Mouse (Mus musculus) forebrain, embryonic 12.5 days (tissue): ENCODE data around the gene Camk2d. TPM values are rescaled to one million over a fixed set of nuclear protein-coding genes. Genes with fewer than 3 reads are reported as not detected.

Experiments used
- ATAC-seq: fragments of 200-750 bp; cut with Nextera tagmentation; 2 replicates; pipeline ENCODE4 v1.8.0; 2017; ENCODE audit warnings: moderate TSS enrichment; ENCODE audit not compliant: low FRiP score
- H3K27ac ChIP-seq: fragments of 300-500 bp; sonication (generic); 2 replicates; pipeline ENCODE4 v1.5.1; 2016; ENCODE audit warnings: mild to moderate bottlenecking
- H3K27me3 ChIP-seq: fragments of 300-500 bp; sonication (generic); 2 replicates; pipeline ENCODE4 v1.6.1; 2016; ENCODE audit warnings: mild to moderate bottlenecking
- H3K36me3 ChIP-seq: fragments of 300-500 bp; sonication (generic); replicated peaks from 2 replicates; pipeline ENCODE4 v1.6.1; 2016; ENCODE audit warnings: mild to moderate bottlenecking
- H3K4me1 ChIP-seq: fragments of 300-500 bp; sonication (generic); 2 replicates; pipeline ENCODE4 v1.6.1; 2016
- H3K4me2 ChIP-seq: fragments of 300-500 bp; sonication (generic); 2 replicates; pipeline ENCODE4 v1.6.1; 2016; ENCODE audit warnings: mild to moderate bottlenecking, moderate library complexity
- H3K4me3 ChIP-seq: fragments of 300-500 bp; sonication (generic); replicated peaks from 2 replicates; pipeline ENCODE4 v1.5.1; 2016; ENCODE audit warnings: mild to moderate bottlenecking
- H3K9ac ChIP-seq: fragments of 300-500 bp; sonication (generic); 2 replicates; pipeline ENCODE4 v1.6.1; 2016; ENCODE audit warnings: mild to moderate bottlenecking
- H3K9me3 ChIP-seq: fragments of 300-500 bp; sonication (generic); 2 replicates; pipeline ENCODE4 v1.6.1; 2016
- WGBS: fragments of 180-500 bp; shearing (Covaris S2); methylation state at CpG from one replicate; pipeline ENCODE4 v1.1.7; 2016; 5-methylcytosine and 5-hydroxymethylcytosine counted together
- polyA plus RNA-seq: library from polyadenylated mRNA; unstranded; fragments of >200 nt; fragmentation: Nextera tagmentation; extraction: Ambion mirVana; gene quantifications from 2 replicates; pipeline ENCODE4 v1.2.1, GENCODE M21; 2016

The Camk2d gene
- 19.7 and 24.0 TPM in 2 replicates for polyA plus RNA-seq

DNA sequence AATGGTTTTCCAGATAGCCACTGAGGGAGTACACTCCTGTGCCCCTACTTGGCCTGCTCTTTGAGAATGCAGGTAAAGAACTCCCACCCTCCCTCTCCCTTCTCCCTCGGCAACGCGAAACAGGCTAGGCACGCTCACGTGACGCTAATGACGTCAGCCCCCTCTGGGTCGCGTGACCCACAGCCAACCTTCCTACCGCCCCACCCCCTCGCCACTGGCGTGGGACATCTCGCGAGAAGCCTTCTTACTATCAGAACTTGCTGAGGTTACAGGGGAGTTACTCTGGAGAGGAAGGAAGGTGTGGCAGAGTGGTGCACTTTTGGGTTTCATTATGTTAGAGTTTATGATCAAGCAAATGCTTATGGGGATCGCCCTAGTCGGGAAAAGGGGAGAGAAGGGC lies at the start of gene Camk2d:
Gene Camk2d (plus strand): TSS at position 217 of the 400 bp plus-strand sequence.
- peak within 1 kb of the TSS; percentile 92 for H3K4me2 ChIP-seq
- peak within 1 kb of the TSS; percentile 75 for H3K4me3 ChIP-seq
- H3K27ac ChIP-seq = peak within 1 kb of the TSS; percentile 95
- no peaks in the 10 kb centered on the region for H3K9me3 ChIP-seq
- peak within 1 kb of the TSS; percentile 80 for H3K9ac ChIP-seq
- no peaks in the 10 kb centered on the region for H3K36me3 ChIP-seq
- under 1% methylated on average over 16 of the region's 16 CpGs for WGBS
- H3K27me3 ChIP-seq = no peaks in the 10 kb centered on the region
- H3K4me1 ChIP-seq = peaks cover 10% of the 10 kb centered on the region
- ATAC-seq = peak; percentile 91

DNA sequence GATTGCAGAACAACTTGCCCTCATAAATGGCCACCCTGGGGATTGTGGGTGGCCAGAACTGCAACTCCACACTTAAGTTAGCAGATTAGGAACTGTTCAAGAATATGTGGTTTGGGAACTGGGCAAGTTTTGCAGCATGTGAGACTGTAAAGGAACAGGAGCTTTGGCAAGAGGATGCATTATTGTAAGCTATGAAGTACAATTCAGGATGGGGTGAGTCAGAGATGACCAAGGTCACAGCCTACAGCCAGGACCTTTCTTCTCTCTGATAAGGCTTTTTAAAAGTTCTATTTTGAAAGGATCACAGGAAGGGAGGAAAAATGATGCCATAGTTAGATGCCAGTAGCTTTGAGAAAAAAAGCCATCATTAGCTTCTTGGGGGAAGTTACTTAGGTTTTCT lies 48.2 kb upstream of the Camk2d start:
- Histone ChIP-seq H3K36me3 (no peaks in the 10 kb centered on the region), H3K4me1 (no peaks in the 10 kb centered on the region), H3K9me3 (no peaks in the 10 kb centered on the region), H3K4me3 (no peak overlapping the region), H3K27me3 (no peaks in the 10 kb centered on the region), H3K27ac (no peak overlapping the region), H3K4me2 (no peak overlapping the region), H3K9ac (no peak overlapping the region)
- no peak for ATAC-seq

DNA sequence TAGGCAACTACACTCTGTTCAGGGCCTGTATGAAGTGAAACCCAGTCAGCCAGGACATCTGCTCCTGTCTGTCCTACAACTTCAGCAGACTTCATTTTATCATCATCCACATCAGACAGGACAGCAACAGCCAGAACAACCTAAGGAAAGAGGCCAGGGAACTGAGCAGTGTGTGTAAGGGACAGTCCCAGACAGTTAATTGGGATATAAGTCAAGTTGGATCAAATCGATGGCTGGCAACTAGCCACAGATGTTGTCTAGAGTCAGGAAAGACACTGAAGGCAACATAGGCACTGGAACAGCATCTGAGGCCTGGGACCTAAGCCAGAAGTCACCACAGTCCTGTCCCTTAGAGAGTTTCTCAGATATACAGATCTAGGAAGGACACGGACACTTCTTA lies 32.5 kb upstream of the Camk2d start:
- Histone ChIP-seq H3K4me2 (no peak overlapping the region), H3K9me3 (no peaks in the 10 kb centered on the region), H3K9ac (no peak overlapping the region), H3K27me3 (no peaks in the 10 kb centered on the region), H3K36me3 (no peaks in the 10 kb centered on the region), H3K27ac (no peak overlapping the region), H3K4me3 (no peak overlapping the region), H3K4me1 (no peaks in the 10 kb centered on the region)
- no peak for ATAC-seq
- 86% methylated on average over 2 of the region's 2 CpGs for WGBS

DNA sequence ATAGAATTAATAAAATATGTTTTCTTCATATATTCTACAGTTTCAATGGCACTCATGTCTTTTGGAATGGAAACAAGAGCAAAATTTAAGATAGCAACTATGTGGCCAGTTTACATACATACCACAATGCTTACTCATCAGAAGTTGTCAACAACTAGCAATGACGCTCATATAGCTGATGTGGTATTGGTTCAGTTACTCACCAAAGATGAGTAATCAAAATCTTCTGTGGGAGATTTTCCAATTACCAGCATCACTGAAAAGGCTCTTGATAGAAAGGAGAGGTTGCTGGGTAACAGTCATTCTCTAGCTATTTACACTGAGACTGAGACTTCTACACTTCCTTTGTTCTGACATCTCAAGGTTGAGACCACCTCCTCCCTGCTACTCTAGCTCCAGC lies 25.5 kb upstream of the Camk2d start:
- H3K27ac ChIP-seq = no peak overlapping the region
- H3K4me1 ChIP-seq = no peaks in the 10 kb centered on the region
- ATAC-seq = no peak
- no peak overlapping the region for H3K4me3 ChIP-seq
- H3K27me3 ChIP-seq = no peaks in the 10 kb centered on the region
- WGBS = 89% methylated on average over 1 of the region's 1 CpGs
- no peaks in the 10 kb centered on the region for H3K36me3 ChIP-seq
- H3K4me2 ChIP-seq = no peak overlapping the region
- H3K9ac ChIP-seq = no peak overlapping the region
- no peaks in the 10 kb centered on the region for H3K9me3 ChIP-seq

DNA sequence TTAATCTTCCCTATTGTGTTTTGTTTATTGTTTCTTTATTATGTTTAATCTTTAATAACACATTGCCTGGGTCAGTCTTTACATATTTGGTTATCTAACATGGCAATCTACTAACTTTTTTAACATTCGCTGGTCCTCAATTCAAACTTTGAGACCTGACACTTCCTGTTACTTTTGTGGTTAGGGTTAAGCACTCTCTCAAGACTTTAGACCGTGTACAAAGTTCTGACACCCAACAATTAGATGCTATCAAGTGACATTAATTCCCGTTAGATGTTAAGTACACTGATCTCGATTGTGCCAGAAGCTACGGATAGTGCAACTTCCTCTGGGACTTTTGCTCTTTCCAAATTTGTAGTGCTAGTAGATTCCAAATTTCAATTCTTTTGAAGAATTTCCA lies 23.2 kb upstream of the Camk2d start:
- H3K4me1 ChIP-seq = no peaks in the 10 kb centered on the region
- H3K4me3 ChIP-seq = no peak overlapping the region
- H3K9ac ChIP-seq = no peak overlapping the region
- no peak overlapping the region for H3K27ac ChIP-seq
- H3K36me3 ChIP-seq = no peaks in the 10 kb centered on the region
- no peak overlapping the region for H3K4me2 ChIP-seq
- no peak for ATAC-seq
- 86% methylated on average over 5 of the region's 5 CpGs for WGBS
- no peaks in the 10 kb centered on the region for H3K9me3 ChIP-seq
- H3K27me3 ChIP-seq = no peaks in the 10 kb centered on the region

DNA sequence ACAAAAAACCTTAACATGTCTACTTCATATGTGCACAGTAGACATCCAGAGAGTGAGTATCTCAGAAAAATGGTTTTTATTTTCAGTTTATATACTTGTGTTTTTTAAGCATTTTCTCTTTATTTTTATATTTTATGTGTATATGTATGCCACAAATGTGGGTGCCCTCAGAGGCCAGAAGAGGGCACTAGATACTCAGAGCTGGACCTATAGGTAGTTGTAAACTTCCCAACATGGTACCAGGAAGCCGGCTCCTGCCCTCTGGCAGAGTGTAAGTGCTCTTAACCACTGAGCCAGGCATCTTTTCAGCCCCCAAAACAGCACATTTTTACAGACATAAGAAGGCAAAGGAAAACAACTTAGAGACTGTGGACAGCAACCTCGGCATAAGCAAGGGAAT lies 20.2 kb upstream of the Camk2d start:
- no peak overlapping the region for H3K4me2 ChIP-seq
- H3K27ac ChIP-seq = no peak overlapping the region
- H3K9me3 ChIP-seq = no peaks in the 10 kb centered on the region
- ATAC-seq = no peak
- H3K4me1 ChIP-seq = no peaks in the 10 kb centered on the region
- H3K36me3 ChIP-seq = no peaks in the 10 kb centered on the region
- no peaks in the 10 kb centered on the region for H3K27me3 ChIP-seq
- no peak overlapping the region for H3K9ac ChIP-seq
- 58% methylated on average over 2 of the region's 2 CpGs for WGBS
- no peak overlapping the region for H3K4me3 ChIP-seq

DNA sequence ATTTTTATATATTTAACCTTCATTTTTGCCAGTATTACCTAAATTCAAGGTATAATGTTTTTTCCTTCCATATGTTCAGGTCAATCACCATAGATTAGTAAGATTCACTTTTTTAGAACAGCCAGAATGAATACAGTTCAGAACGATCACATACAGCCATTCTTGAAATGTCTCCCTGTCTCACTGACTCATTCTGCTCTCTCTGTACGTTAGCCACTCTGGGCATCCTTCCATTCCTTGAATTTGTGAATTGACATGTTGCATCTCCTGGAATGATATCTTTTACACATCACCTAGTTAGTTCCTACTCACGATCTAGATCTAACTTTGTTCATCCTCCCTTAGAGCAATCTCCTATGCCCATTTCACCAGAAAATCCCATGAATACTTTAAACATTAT lies 10.0 kb upstream of the Camk2d start:
- no peak for ATAC-seq
- H3K36me3 ChIP-seq = no peaks in the 10 kb centered on the region
- no peak overlapping the region for H3K9ac ChIP-seq
- no peaks in the 10 kb centered on the region for H3K4me1 ChIP-seq
- whole genome bisulfite sequencing = 88% methylated on average over 3 of the region's 3 CpGs
- H3K27ac ChIP-seq = no peak overlapping the region
- H3K9me3 ChIP-seq = no peaks in the 10 kb centered on the region
- H3K27me3 ChIP-seq = no peaks in the 10 kb centered on the region
- no peak overlapping the region for H3K4me2 ChIP-seq
- H3K4me3 ChIP-seq = no peak overlapping the region

DNA sequence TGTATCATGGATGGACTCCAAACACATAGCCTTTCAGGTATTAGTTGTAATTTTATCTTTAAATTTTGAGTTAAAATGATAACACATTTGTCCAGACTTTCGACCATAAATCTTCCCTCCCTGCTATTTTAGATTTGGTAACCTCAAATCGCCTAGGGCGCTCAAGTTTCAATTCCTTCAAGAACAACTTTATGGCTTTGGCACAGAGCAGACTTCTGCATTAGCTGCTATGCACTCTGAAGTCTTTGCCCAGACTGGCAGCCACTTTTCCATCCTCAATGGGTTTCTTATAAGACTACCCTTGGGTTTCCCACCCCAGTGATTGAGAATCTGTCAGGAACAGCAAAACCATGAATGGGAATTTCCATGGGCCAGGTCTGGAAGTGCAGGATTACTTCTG lies 8.6 kb upstream of the Camk2d start:
- H3K9me3 ChIP-seq = no peaks in the 10 kb centered on the region
- 90% methylated on average over 3 of the region's 3 CpGs for WGBS

DNA sequence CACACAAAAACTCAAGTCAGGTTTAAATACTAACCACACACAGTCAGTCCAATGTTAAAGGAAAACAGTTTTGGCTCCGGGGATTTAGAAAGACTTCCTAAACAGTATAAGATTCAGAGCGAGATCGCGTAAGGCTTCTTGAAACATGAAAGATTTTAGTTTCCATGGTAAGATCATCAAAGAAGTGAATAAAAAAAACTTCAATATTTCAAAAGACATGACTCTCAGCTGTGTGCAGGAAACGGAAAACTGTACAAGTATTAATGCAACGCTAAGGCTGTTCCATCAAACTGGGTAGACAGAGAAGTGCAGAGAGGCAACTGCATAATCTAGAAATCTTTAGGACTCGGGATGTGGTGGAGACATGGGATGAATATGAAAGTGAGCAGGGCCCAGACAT lies 6.5 kb upstream of the Camk2d start:
- no peak overlapping the region for H3K4me3 ChIP-seq
- H3K4me1 ChIP-seq = no peaks in the 10 kb centered on the region
- H3K27me3 ChIP-seq = no peaks in the 10 kb centered on the region
- H3K36me3 ChIP-seq = no peaks in the 10 kb centered on the region
- ATAC-seq = no peak
- 90% methylated on average over 7 of the region's 7 CpGs for WGBS
- H3K4me2 ChIP-seq = no peak overlapping the region
- no peak overlapping the region for H3K27ac ChIP-seq
- H3K9me3 ChIP-seq = no peaks in the 10 kb centered on the region
- H3K9ac ChIP-seq = no peak overlapping the region

More for the DNA sequence above, 8.6 kb upstream of the Camk2d start:
- no peak overlapping the region for H3K9ac ChIP-seq
- H3K4me3 ChIP-seq = no peak overlapping the region
- no peak overlapping the region for H3K27ac ChIP-seq
- no peaks in the 10 kb centered on the region for H3K27me3 ChIP-seq
- no peak overlapping the region for H3K4me2 ChIP-seq
- H3K36me3 ChIP-seq = no peaks in the 10 kb centered on the region
- H3K4me1 ChIP-seq = no peaks in the 10 kb centered on the region
- no peak for ATAC-seq

DNA sequence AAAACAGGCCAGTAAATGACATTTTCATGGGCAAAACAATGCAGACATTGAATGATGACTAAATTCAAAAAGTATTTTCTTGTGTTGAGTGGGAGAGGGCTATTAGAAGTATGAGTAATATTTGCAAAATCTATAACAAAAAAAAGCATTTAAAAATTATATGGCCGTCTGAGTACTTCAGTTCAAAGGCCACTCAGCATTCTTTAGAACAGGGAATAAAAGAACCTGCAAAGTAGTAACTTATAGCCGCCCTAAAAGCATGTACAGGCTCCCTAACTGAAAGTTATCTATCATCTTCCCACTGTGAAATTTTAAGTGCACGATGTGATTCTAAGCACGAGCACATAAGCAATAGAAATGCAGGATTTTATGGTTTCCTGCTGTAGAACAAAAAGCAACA lies 646 bp upstream of the Camk2d start:
- H3K36me3 ChIP-seq = no peaks in the 10 kb centered on the region
- peak overlapping the region; percentile 92 for H3K4me2 ChIP-seq
- WGBS = 71% methylated on average over 4 of the region's 4 CpGs
- no peaks in the 10 kb centered on the region for H3K9me3 ChIP-seq
- H3K27ac ChIP-seq = no peak overlapping the region
- peaks cover 10% of the 10 kb centered on the region for H3K4me1 ChIP-seq
- no peaks in the 10 kb centered on the region for H3K27me3 ChIP-seq
- no peak for ATAC-seq
- H3K9ac ChIP-seq = no peak overlapping the region
- H3K4me3 ChIP-seq = no peak overlapping the region

DNA sequence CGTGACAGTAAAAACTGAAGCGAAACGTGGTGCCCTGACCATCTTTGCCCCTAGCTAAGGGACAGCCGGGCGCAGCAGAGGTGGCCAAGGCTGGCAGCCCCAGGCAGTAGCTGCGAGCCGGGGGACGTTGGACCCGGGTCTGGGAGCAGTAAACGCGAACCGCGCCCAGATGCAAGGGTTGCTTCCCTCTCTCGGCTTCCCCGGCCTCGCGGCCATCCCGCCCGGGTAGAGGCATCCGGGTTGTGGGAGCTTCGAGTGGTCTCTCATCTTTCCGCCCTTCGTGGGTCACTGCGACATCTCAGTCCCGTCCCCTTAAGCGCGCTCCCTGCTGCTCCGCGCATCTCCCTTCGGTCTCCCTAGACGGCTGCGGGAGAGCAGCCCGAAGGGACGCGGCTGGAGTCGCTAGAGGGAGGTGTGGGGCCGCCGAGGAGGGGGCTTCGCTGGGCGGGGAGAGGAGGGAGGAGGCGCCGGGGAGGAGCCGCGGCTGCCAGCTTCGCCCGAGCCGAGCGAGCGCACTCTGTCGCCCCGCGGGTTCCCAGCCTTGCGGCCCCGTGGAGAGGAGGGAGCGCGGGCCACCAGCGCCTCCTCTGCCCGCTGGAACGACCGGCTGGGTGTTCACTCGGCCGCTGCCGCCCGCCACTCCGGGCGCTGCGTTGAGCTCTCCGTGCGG lies 524 bp downstream of the Camk2d start:
- ATAC-seq = peak; percentile 90
- Histone ChIP-seq H3K9me3 (no peaks in the 10 kb centered on the region), H3K4me2 (peak overlapping the region; percentile 92), H3K4me1 (peaks cover 10% of the 10 kb centered on the region), H3K27me3 (no peaks in the 10 kb centered on the region), H3K4me3 (peak overlapping the region; percentile 75), H3K27ac (peak overlapping the region; percentile 95), H3K9ac (peak overlapping the region; percentile 80), H3K36me3 (no peaks in the 10 kb centered on the region)
- WGBS = under 1% methylated on average over 58 of the region's 69 CpGs

DNA sequence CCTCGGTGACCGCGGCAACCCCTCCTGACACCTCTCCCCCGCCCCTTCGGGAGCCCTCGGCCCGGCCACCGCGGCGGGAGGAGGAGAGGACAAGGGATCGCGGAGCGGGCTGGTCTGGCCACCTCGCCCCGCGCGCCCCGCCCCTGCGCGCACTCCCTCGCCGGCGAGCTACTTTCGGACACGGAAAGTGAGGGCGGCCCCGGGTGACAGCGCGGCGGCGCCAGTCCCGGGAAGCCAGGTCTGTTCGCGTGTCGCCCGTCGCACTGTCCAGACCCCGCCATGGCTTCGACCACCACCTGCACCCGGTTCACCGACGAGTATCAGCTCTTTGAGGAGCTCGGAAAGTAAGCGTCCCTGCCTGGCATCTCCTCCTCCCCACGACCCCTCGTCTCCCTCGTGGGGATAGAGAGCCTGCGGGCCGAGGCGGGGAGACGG lies 1.1 kb downstream of the Camk2d start:
- H3K9me3 ChIP-seq = no peaks in the 10 kb centered on the region
- peaks cover 10% of the 10 kb centered on the region for H3K4me1 ChIP-seq
- peak overlapping the region; percentile 92 for H3K4me2 ChIP-seq
- H3K4me3 ChIP-seq = peak overlapping the region; percentile 75
- H3K36me3 ChIP-seq = no peaks in the 10 kb centered on the region
- WGBS = under 1% methylated on average over 40 of the region's 51 CpGs
- H3K9ac ChIP-seq = peak overlapping the region; percentile 80
- H3K27me3 ChIP-seq = no peaks in the 10 kb centered on the region
- peak overlapping the region; percentile 95 for H3K27ac ChIP-seq
- peak; percentile 71 for ATAC-seq

DNA sequence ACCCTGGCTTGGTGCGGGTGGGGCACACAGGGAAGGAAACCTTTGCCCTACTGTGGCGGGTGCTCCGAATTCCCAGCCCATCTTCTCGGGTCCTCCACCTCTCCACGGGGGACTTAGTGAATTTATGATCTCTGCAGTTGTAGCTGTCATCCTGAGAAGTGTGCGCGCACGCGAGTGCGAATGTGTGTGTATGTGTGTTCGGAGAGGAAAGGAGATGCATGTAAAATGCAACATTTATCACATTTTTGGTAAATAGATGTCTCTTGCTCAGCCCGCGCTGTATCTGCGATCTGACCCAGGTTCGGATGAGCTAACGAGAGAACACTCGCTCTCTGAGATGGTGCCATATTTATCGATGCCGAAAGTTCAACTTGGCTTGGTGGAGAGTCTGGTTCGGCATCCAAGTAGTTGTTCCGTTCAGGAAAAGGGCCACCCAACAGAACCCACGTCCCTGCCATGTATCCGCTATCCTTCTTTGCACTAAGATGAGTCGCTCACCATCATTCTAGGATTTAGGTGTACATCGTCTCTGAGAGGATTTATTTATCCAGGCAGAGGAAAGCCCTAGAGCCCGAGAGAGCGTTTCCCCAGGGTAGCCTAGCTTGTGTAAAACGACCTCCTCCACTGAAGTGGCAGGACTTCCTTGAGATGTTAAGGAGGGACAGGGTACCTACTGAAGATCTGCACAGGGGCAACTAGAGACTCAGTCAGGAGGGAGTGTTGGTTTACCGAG lies 1.7 kb downstream of the Camk2d start:
- Histone ChIP-seq H3K9ac (peak overlapping the region; percentile 80), H3K27ac (peak overlapping the region; percentile 95; the same call in 1 of the 2 replicates), H3K9me3 (no peaks in the 10 kb centered on the region), H3K4me2 (peak overlapping the region; percentile 92), H3K27me3 (no peaks in the 10 kb centered on the region), H3K4me1 (peaks cover 10% of the 10 kb centered on the region), H3K36me3 (no peaks in the 10 kb centered on the region), H3K4me3 (peak overlapping the region; percentile 75)
- under 1% methylated on average over 29 of the region's 29 CpGs for WGBS
- ATAC-seq = no peak
